Mouse (Mus musculus) myocyte (in vitro differentiated cells): Measurements from ENCODE around the gene Hyou1.

ENCODE experiments used
- CEBPB ChIP-seq: IDR thresholded peaks from 2 replicates; pipeline ENCODE4 v1.6.1; 2011; ENCODE audit warnings: mild to moderate bottlenecking, moderate library complexity; ENCODE audit not compliant: poor library complexity, insufficient read depth, severe bottlenecking
- E2F4 ChIP-seq: IDR thresholded peaks from one replicate; pipeline ENCODE4 v1.6.1; 2011; ENCODE audit warnings: mild to moderate bottlenecking, control low read depth, moderate library complexity; ENCODE audit not compliant: insufficient read depth
- MAX ChIP-seq: IDR thresholded peaks from one replicate; pipeline ENCODE4 v1.6.1; 2011; ENCODE audit warnings: low read depth, mild to moderate bottlenecking, control low read depth
- MYOD1 ChIP-seq, 3 experiments: IDR thresholded peaks; one replicate each; pipeline ENCODE4 v1.6.1; 2011; ENCODE audit warnings: control low read depth in 2 of 3, low read depth in 2 of 3, mild to moderate bottlenecking in 2 of 3, moderate library complexity in 1 of 3; ENCODE audit not compliant: insufficient read length in 2 of 3, control insufficient read depth in 1 of 3
- POLR2A ChIP-seq: IDR thresholded peaks from one replicate; pipeline ENCODE4 v1.6.1; 2011; ENCODE audit warnings: low read depth, mild to moderate bottlenecking, control low read depth, moderate library complexity; ENCODE audit not compliant: insufficient read length
- TCF12 ChIP-seq: IDR thresholded peaks from one replicate; pipeline ENCODE4 v1.6.1; 2011; ENCODE audit warnings: mild to moderate bottlenecking, control low read depth; ENCODE audit not compliant: poor library complexity, insufficient read depth, severe bottlenecking
- USF1 ChIP-seq: IDR thresholded peaks from one replicate; pipeline ENCODE4 v1.6.1; 2011; ENCODE audit warnings: low read depth, mild to moderate bottlenecking, control low read depth, moderate library complexity

- no peak for TF ChIP-seq POLR2A
- TF ChIP-seq MAX = no peak
- TF ChIP-seq E2F4 = no peak
- TF ChIP-seq TCF12 = no peak
- TF ChIP-seq CEBPB = no peak
- no peak for TF ChIP-seq MYOD1 (IDR thresholded peaks at IDR 0.05; ENCODE audit: control insufficient read depth in 1 of 3, insufficient read length in 2 of 3, low read depth in 2 of 3)
- TF ChIP-seq USF1 = no peak
Observed at GRCm38 (mm10) chr9:44432577-44433185, 53.4 kb downstream of the Hyou1 start.
